Mouse (Mus musculus) T-helper 1 cell (primary cell): ENCODE measurements around the gene Olfr548-ps1.

Source experiments
- in situ Hi-C: fragments of 300-600 bp; cut with MboI, MseI; formaldehyde crosslinking; loops from one replicate; pipeline ENCODE4 v1.15.1; 2025; ENCODE audit warnings: high pct_unique_total_duplicates

Olfr548-ps1 gene

GRCm38 (mm10) chr7:102573174-102573830, 32.6 kb downstream of the Olfr548-ps1 start:
- in situ Hi-C loops: no loop called here

- in situ Hi-C loops: loop anchor here (5.0 kb wide), 1 partner anchor 61 kb away; the partner anchor contains the start of gene Olfr554
Observed at GRCm38 (mm10) chr7:102575998-102576397, 35.3 kb downstream of the Olfr548-ps1 start.

- in situ Hi-C loops: no loop called here
Observed at GRCm38 (mm10) chr7:102591786-102592185, 51.1 kb downstream of the Olfr548-ps1 start, which contains the start of gene Olfr551. TSS of gene Olfr551 (minus strand) at chr7:102591886.
